Mouse (Mus musculus) midbrain, embryonic 10.5 days (tissue): Measurements from ENCODE around the gene Pnma5. TPM values are rescaled to one million over a fixed set of nuclear protein-coding genes. Genes with fewer than 3 reads are reported as not detected.

Experiments
- DNase-seq: peaks from one replicate; pipeline ENCODE4 v3.0.0-alpha.2; 2017; ENCODE audit warnings: low spot score
- H3K27ac ChIP-seq: fragments of 300-500 bp; sonication (generic); replicated peaks from 2 replicates; pipeline ENCODE4 v1.5.1; 2016; ENCODE audit warnings: mild to moderate bottlenecking
- H3K27me3 ChIP-seq: fragments of 300-500 bp; sonication (generic); 2 replicates; pipeline ENCODE4 v1.6.1; 2016; ENCODE audit warnings: low read depth, mild to moderate bottlenecking; ENCODE audit not compliant: poor library complexity, severe bottlenecking
- H3K36me3 ChIP-seq: fragments of 300-500 bp; sonication (generic); 2 replicates; pipeline ENCODE4 v1.6.1; 2016; ENCODE audit warnings: mild to moderate bottlenecking, moderate library complexity
- H3K4me1 ChIP-seq: fragments of 300-500 bp; sonication (generic); 2 replicates; pipeline ENCODE4 v1.6.1; 2016
- H3K4me3 ChIP-seq: fragments of 300-500 bp; sonication (generic); 2 replicates; pipeline ENCODE4 v1.5.1; 2016; ENCODE audit warnings: mild to moderate bottlenecking, moderate library complexity
- H3K9me3 ChIP-seq: fragments of 300-500 bp; sonication (generic); replicated peaks from 2 replicates; pipeline ENCODE4 v1.6.1; 2016; ENCODE audit warnings: mild to moderate bottlenecking
- WGBS: fragments of 180-500 bp; shearing (Covaris S2); methylation state at CpG from one replicate; pipeline ENCODE4 v1.1.7; 2016; 5-methylcytosine and 5-hydroxymethylcytosine counted together
- polyA plus RNA-seq: library from polyadenylated mRNA; unstranded; fragments of >200 nt; fragmentation: Nextera tagmentation; extraction: Ambion mirVana; gene quantifications from 2 replicates; pipeline ENCODE4 v1.2.1, GENCODE M21; 2016

The Pnma5 gene
- polyA plus RNA-seq, 1 experiment from 2014 or later, result not detected

DNA sequence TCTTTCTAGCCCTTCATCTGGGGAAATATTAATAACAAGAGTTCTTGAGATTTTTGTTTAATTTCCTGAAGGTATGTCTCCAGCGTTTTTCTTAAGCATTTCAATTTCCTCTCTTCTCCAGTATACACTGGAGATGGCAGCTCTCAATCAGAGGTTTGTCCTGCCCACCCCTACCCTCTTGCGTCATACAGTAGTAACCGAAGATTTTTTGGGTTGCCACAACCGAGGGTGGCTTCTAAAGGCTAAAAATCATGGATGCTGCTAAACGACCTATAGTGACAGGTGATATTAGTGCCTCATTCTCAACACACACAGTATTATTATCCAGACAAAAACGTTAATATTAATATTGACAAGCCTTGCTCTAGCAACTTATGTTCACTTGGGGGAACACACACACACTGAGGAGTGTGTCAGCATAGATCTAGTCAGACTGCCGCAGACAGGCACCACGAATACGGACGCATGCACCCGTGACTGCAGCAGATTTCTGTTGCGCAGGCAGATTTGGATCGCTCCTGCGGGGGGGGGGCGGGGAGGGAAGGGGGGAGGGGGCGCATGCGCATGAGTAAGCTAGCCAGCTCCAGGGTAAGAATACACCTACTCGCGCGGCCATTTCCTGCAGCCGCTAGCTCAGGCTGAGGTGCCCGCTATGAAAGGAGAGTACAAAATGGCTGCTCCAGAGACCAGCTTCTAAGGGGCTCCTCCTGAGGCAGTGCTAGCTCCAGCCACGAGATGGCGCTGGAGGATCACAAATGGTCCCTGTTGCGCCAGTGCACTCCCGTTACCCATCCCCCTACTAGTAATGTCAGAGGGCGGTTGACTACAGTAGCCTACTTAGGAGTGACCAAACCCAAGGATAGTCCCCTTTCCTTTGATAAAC lies 29.1 kb downstream of the Pnma5 start:
- peak overlapping the region; percentile 48 for H3K4me3 ChIP-seq
- no peaks in the 10 kb centered on the region for H3K36me3 ChIP-seq
- H3K27me3 ChIP-seq, result peaks cover 3% of the 10 kb centered on the region; the same call in 1 of the 2 replicates
- peak overlapping the region; percentile 74 for H3K27ac ChIP-seq
- WGBS, result 22% methylated on average over 26 of the region's 27 CpGs
- DNase-seq, result peak; percentile 90
- no peaks in the 10 kb centered on the region for H3K4me1 ChIP-seq
- no peaks in the 10 kb centered on the region for H3K9me3 ChIP-seq

GRCm38 (mm10) chrX:73005678-73006077 lies 31.2 kb downstream of the Pnma5 start:
- 75% methylated on average over 4 of the region's 4 CpGs for WGBS
- DNase-seq, result no peak
- Histone ChIP-seq H3K9me3 (no peaks in the 10 kb centered on the region), H3K27me3 (no peaks in the 10 kb centered on the region; the same call in 1 of the 2 replicates), H3K36me3 (no peaks in the 10 kb centered on the region), H3K27ac (no peak overlapping the region), H3K4me3 (no peak overlapping the region), H3K4me1 (no peaks in the 10 kb centered on the region)

- H3K27me3 ChIP-seq, result no peaks in the 10 kb centered on the region; the same call in 1 of the 2 replicates
- 76% methylated on average over 5 of the region's 5 CpGs for WGBS
Measured at GRCm38 (mm10) chrX:73003110-73003509, 33.8 kb downstream of the Pnma5 start.

DNA sequence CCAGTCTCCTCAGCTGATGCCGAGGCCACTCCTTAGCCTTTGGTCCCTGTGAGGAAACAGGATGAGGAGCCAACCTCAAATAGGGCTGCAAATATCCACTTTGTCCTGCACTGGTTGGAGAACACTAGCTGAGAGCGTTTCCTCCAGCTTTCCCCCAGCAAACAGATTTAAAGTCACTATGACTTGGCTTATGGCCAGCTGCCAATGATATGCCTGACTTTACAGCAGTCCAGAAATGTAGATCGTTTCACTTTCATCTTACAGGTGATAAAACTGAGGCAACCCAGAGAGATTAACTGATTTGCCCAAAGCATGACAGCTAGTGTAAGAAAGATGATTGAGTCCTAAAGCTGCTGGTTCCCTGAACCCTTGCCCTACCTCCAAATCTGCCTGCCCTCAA lies 41.4 kb downstream of the Pnma5 start:
- Histone ChIP-seq H3K36me3 (no peaks in the 10 kb centered on the region), H3K27ac (no peak overlapping the region), H3K4me1 (no peaks in the 10 kb centered on the region), H3K27me3 (no peaks in the 10 kb centered on the region), H3K9me3 (no peaks in the 10 kb centered on the region), H3K4me3 (no peak overlapping the region)
- WGBS, result 85% methylated on average over 3 of the region's 3 CpGs
- DNase-seq, result no peak

More at GRCm38 (mm10) chrX:73003110-73003509, 33.8 kb downstream of the Pnma5 start:
- Histone ChIP-seq H3K36me3 (no peaks in the 10 kb centered on the region), H3K9me3 (no peaks in the 10 kb centered on the region), H3K27ac (no peak overlapping the region), H3K4me3 (no peak overlapping the region), H3K4me1 (no peaks in the 10 kb centered on the region)
- no peak for DNase-seq

DNA sequence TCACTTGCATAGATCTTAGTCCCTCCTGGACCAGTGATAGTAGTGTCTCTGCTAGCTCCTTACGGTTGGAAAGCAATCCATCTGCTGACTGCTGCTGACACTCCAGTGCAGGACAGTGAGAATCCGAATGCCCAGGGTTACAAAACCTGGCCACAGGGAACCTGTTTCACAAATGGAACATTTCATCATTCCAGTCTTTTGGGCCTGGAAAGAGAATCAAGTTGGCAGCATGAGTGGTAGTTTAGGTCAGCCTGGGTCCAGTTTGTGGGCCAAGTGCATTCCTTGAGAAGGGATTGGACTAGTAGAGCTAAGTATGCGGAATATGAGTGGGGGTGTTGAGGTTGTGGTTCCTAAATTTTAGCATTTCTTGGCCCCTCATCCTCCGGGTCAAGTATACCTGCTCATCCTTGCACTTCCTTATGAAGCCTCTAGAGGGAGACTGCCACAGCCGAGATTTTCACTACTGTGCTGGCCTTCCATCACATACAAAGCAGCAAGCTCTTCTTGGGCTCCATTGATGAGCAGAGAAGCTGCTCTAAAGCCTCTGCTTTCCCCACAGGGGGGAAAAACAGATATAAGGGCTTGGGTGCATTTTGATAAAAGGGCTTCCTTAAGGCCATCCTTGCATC lies 44.5 kb downstream of the Pnma5 start:
- no peak for DNase-seq
- WGBS, result 56% methylated on average over 5 of the region's 5 CpGs

DNA sequence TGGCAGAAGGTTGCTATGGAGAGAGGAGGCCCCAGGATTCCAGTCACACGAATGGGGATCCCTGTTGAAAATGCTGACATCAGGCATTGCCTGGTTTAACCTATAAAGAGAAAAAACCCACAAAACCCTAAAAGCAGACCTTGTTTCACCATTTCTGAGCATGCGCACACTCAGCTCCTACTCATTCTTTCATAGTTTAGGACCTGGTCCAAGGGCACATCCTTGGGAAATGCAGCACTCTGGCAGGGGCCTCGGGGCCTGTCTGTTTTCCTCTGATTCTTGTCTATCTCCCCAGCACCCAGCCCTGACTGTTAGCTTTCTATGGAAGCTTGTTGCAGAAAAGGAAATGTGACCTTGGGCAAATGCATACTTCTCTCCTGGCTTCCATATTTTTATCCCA lies 46.3 kb downstream of the Pnma5 start:
- H3K27ac ChIP-seq, result no peak overlapping the region
- H3K9me3 ChIP-seq, result no peaks in the 10 kb centered on the region
- no peaks in the 10 kb centered on the region for H3K36me3 ChIP-seq
- no peak overlapping the region for H3K4me3 ChIP-seq
- 92% methylated on average over 3 of the region's 3 CpGs for WGBS
- H3K27me3 ChIP-seq, result peaks cover 33% of the 10 kb centered on the region
- no peak for DNase-seq
- peaks cover 5% of the 10 kb centered on the region; the same call in 1 of the 2 replicates for H3K4me1 ChIP-seq

More for the DNA sequence above, 44.5 kb downstream of the Pnma5 start:
- no peaks in the 10 kb centered on the region for H3K9me3 ChIP-seq
- no peak overlapping the region for H3K4me3 ChIP-seq
- H3K4me1 ChIP-seq, result peaks cover 2% of the 10 kb centered on the region; the same call in 1 of the 2 replicates
- H3K27me3 ChIP-seq, result peaks cover 15% of the 10 kb centered on the region
- H3K27ac ChIP-seq, result no peak overlapping the region
- no peaks in the 10 kb centered on the region for H3K36me3 ChIP-seq

GRCm38 (mm10) chrX:72988431-72988830 lies 48.5 kb downstream of the Pnma5 start:
- Histone ChIP-seq H3K9me3 (no peaks in the 10 kb centered on the region), H3K4me3 (no peak overlapping the region), H3K27ac (no peak overlapping the region), H3K4me1 (peaks cover 5% of the 10 kb centered on the region; the same call in 1 of the 2 replicates), H3K27me3 (peaks cover 49% of the 10 kb centered on the region), H3K36me3 (no peaks in the 10 kb centered on the region)
- WGBS, result 95% methylated on average over 3 of the region's 3 CpGs
- DNase-seq, result no peak

DNA sequence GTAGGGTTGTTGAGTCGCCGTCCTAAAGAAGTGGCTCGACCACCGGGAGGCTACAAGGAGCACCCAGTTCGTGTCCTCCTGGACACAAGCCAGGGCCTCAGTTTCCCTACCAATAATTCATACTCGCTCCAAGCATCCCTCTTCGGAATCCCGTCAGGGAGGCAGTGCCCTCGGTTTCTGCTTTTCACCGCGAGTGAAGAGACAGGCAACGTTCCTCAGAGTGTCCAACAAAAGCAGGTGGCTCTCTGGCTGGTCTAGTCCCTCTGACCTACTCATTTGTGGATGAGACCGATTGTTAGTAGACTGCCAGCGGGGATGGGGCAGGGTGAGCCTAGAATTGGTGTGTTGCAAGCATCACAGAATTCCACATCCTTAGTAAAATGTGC lies 49.4 kb downstream of the Pnma5 start:
- Histone ChIP-seq H3K4me3 (peak overlapping the region; percentile 54), H3K27me3 (peaks cover 52% of the 10 kb centered on the region), H3K4me1 (peaks cover 11% of the 10 kb centered on the region; the same call in 1 of the 2 replicates), H3K9me3 (no peaks in the 10 kb centered on the region), H3K27ac (peak overlapping the region; percentile 64; the same call in 1 of the 2 replicates), H3K36me3 (no peaks in the 10 kb centered on the region)
- DNase-seq, result no peak
- WGBS, result 28% methylated on average over 14 of the region's 14 CpGs

- H3K27ac ChIP-seq, result peak within 1 kb of the TSS; percentile 64; the same call in 1 of the 2 replicates
- WGBS, result 11% methylated on average over 43 of the region's 45 CpGs
- peak; percentile 58 for DNase-seq
- no peaks in the 10 kb centered on the region for H3K9me3 ChIP-seq
- H3K4me3 ChIP-seq, result peak within 1 kb of the TSS; percentile 54
- no peaks in the 10 kb centered on the region for H3K36me3 ChIP-seq
- peaks cover 11% of the 10 kb centered on the region; the same call in 1 of the 2 replicates for H3K4me1 ChIP-seq
- H3K27me3 ChIP-seq, result peaks cover 56% of the 10 kb centered on the region
Measured at GRCm38 (mm10) chrX:72986841-72987519, 49.9 kb downstream of the Pnma5 start, which contains the start of gene Zfp185. Gene Zfp185, plus strand, starts transcription at chrX:72987339.

- no peaks in the 10 kb centered on the region for H3K36me3 ChIP-seq
- H3K9me3 ChIP-seq, result no peaks in the 10 kb centered on the region
- 87% methylated on average over 2 of the region's 2 CpGs for WGBS
- H3K27me3 ChIP-seq, result peaks cover 56% of the 10 kb centered on the region
- DNase-seq, result no peak
- peaks cover 11% of the 10 kb centered on the region; the same call in 1 of the 2 replicates for H3K4me1 ChIP-seq
- H3K4me3 ChIP-seq, result no peak overlapping the region
- H3K27ac ChIP-seq, result no peak overlapping the region
Measured at GRCm38 (mm10) chrX:72985607-72986006, 51.3 kb downstream of the Pnma5 start.
